Mouse (Mus musculus): ENCODE results near the gene Git2. TPM values are rescaled to one million over a fixed set of nuclear protein-coding genes. Genes with fewer than 3 reads are reported as not detected.

Gene Git2
- total RNA-seq, 2 experiments from 2014 or later = 113 to 117 TPM

- ATAC-seq (replicated peaks; ENCODE audit: poor library complexity, severe bottlenecking) = no peak
These were observed 45.2 kb downstream of the Git2 start for GRCm38 (mm10) chr5:114730129-114730528.

- no peak for ATAC-seq (replicated peaks; ENCODE audit: poor library complexity, severe bottlenecking)
These were observed 47.2 kb downstream of the Git2 start for GRCm38 (mm10) chr5:114728160-114728559.

- no peak for ATAC-seq (replicated peaks; ENCODE audit: poor library complexity, severe bottlenecking)
These were observed 52.5 kb downstream of the Git2 start for GRCm38 (mm10) chr5:114722846-114723245.

GRCm38 (mm10) chr5:114721969-114722368 is 53.3 kb downstream of the Git2 start:
- peak; percentile 75 for ATAC-seq (replicated peaks; ENCODE audit: poor library complexity, severe bottlenecking)

- no peak for ATAC-seq (replicated peaks; ENCODE audit: poor library complexity, severe bottlenecking)
These were observed 54.5 kb downstream of the Git2 start for GRCm38 (mm10) chr5:114720784-114721183.

- no peak for ATAC-seq (replicated peaks; ENCODE audit: poor library complexity, severe bottlenecking)
These were observed 55.4 kb downstream of the Git2 start for GRCm38 (mm10) chr5:114719928-114720270.

GRCm38 (mm10) chr5:114719003-114719927 is 56.1 kb downstream of the Git2 start:
- ATAC-seq (replicated peaks; ENCODE audit: poor library complexity, severe bottlenecking) = no peak

- no peak for ATAC-seq (replicated peaks; ENCODE audit: poor library complexity, severe bottlenecking)
These were observed 56.8 kb downstream of the Git2 start for GRCm38 (mm10) chr5:114718483-114718882.

- ATAC-seq (replicated peaks; ENCODE audit: poor library complexity, severe bottlenecking) = no peak
These were observed 57.4 kb downstream of the Git2 start for GRCm38 (mm10) chr5:114717937-114718336.

- no peak for ATAC-seq (replicated peaks; ENCODE audit: poor library complexity, severe bottlenecking)
These were observed 58.0 kb downstream of the Git2 start for GRCm38 (mm10) chr5:114717292-114717691.

GRCm38 (mm10) chr5:114714551-114714950 is 60.8 kb downstream of the Git2 start:
- ATAC-seq (replicated peaks; ENCODE audit: poor library complexity, severe bottlenecking) = no peak

- ATAC-seq (replicated peaks; ENCODE audit: poor library complexity, severe bottlenecking) = peak; percentile 23
These were observed 66.0 kb downstream of the Git2 start for GRCm38 (mm10) chr5:114709357-114709756.

GRCm38 (mm10) chr5:114708491-114708890 is 66.8 kb downstream of the Git2 start:
- ATAC-seq (replicated peaks; ENCODE audit: poor library complexity, severe bottlenecking) = peak; percentile 7; the same call in 1 of the 2 replicates

- ATAC-seq (replicated peaks; ENCODE audit: poor library complexity, severe bottlenecking) = peak; percentile 73
These were observed 67.8 kb downstream of the Git2 start, which contains the start of gene Tchp for GRCm38 (mm10) chr5:114707265-114708068. TSS of gene Tchp (plus strand) at chr5:114707760.

- ATAC-seq (replicated peaks; ENCODE audit: poor library complexity, severe bottlenecking) = peak; percentile 69
These were observed 72.6 kb downstream of the Git2 start for GRCm38 (mm10) chr5:114702403-114703392.

- peak; percentile 91 for ATAC-seq (replicated peaks; ENCODE audit: poor library complexity, severe bottlenecking)
These were observed 76.3 kb downstream of the Git2 start for GRCm38 (mm10) chr5:114699015-114699414.

GRCm38 (mm10) chr5:114698044-114698746 is 77.1 kb downstream of the Git2 start:
- ATAC-seq (replicated peaks; ENCODE audit: poor library complexity, severe bottlenecking) = no peak

- ATAC-seq (replicated peaks; ENCODE audit: poor library complexity, severe bottlenecking) = no peak
These were observed 78.4 kb downstream of the Git2 start for GRCm38 (mm10) chr5:114696939-114697338.

- ATAC-seq (replicated peaks; ENCODE audit: poor library complexity, severe bottlenecking) = no peak
These were observed 79.5 kb downstream of the Git2 start for GRCm38 (mm10) chr5:114695775-114696174.

Measured in granulocyte monocyte progenitor cell, adult 5-6 weeks (primary cell).